Mouse (Mus musculus): ENCODE measurements at regions not wholly inside any gene's neighbourhood (a gene's known extent, or its start where the extent isn't known, plus 50 kb on each side); places are given as distances from the start of the nearest gene placed in this dataset.
"Not testable (repeated sequence)": the region's sequence is repeated elsewhere in the genome, so short reads cannot be mapped to it uniquely, and the experiment has no call there.

- not testable (repeated sequence) for ATAC-seq (replicated peaks; ENCODE audit: low FRiP score, poor library complexity, severe bottlenecking)
These were observed 971.2 kb downstream of the Agbl1 start for GRCm38 (mm10) chr7:77200903-77201302.

- no peak for ATAC-seq (replicated peaks; ENCODE audit: low FRiP score, poor library complexity, severe bottlenecking)
These were observed 975.9 kb downstream of the Agbl1 start for GRCm38 (mm10) chr7:77205604-77206003.

DNA sequence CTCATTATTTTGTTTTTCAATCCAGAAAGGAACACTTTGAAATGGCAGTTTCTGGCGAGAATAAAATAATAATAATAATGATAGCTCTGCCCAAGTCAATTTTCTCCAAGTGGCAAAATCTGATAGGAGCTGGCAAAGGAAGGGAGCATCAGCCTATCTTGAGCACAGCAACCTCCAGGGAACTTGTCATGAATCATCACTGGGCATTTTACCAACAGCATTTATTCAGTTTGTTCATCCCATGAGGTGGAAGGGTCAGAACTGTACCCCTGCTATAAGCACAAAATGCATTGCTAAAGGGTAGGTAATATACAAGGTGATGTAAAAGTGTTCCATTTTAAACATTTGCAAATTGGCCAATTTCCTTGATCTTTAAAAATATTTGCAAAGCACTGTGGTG, 1019.7 kb downstream of the Agbl1 start:
- ATAC-seq (replicated peaks; ENCODE audit: low FRiP score, poor library complexity, severe bottlenecking): no peak

DNA sequence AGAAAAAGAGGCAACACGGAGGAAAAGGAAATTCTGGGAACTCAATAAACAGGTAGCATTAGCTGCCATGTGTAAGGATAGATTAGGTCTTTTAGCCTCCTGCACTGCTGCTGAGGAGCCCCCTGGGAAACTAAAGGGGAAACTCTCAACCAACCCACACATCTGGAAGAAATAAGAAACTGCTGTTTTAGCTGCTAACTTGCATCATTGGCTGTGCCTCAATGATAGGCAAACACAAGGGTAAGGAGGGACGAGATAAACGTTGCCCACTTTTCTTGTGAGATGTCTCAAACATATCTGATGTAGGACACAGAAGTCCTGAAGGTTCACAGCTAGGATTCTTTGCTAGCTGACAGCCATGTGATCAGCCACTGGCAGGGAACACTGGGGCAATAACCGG, 1058.0 kb downstream of the Agbl1 start:
- no peak for ATAC-seq (replicated peaks; ENCODE audit: low FRiP score, poor library complexity, severe bottlenecking)

DNA sequence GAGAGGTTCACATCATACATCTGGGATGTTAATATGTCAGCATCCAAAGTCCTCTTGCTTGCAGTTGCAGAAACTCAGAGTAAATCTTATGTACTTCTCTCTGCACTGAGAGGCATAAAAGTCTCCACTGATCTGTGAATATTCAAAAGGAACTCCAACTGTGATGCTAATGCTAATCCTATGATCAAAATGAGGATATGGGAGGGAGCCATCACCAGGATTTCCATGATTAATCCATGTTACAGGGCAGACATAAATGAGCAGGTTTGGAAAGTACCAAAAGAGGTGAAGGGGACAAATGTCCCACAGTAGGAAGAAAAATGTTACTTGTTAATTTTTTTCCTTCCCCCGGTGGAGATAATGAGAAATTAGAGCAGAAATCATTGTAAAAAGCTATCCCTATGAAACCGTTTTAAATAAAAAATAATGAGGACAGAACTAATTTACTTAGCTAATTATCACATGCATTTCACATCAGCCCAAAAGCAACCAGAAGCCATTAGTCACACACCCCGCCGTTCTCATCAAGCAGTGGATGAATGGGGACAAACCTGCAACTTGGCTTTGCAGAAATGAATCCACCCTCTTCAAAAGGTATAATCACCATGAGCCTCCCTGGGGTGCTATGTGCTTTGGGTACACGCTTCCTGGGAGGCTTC, 1065.4 kb downstream of the Agbl1 start:
- ATAC-seq (replicated peaks; ENCODE audit: low FRiP score, poor library complexity, severe bottlenecking): no peak

GRCm38 (mm10) chr7:77303227-77303626, 1073.5 kb downstream of the Agbl1 start:
- no peak for ATAC-seq (replicated peaks; ENCODE audit: low FRiP score, poor library complexity, severe bottlenecking)

- no peak for ATAC-seq (replicated peaks; ENCODE audit: low FRiP score, poor library complexity, severe bottlenecking)
These were observed 1074.2 kb downstream of the Agbl1 start for GRCm38 (mm10) chr7:77303935-77304334.

- no peak for ATAC-seq (replicated peaks; ENCODE audit: low FRiP score, poor library complexity, severe bottlenecking)
These were observed 1075.8 kb downstream of the Agbl1 start for GRCm38 (mm10) chr7:77305471-77305870.

GRCm38 (mm10) chr7:77311661-77312060, 1082.0 kb downstream of the Agbl1 start:
- no peak for ATAC-seq (replicated peaks; ENCODE audit: low FRiP score, poor library complexity, severe bottlenecking)

DNA sequence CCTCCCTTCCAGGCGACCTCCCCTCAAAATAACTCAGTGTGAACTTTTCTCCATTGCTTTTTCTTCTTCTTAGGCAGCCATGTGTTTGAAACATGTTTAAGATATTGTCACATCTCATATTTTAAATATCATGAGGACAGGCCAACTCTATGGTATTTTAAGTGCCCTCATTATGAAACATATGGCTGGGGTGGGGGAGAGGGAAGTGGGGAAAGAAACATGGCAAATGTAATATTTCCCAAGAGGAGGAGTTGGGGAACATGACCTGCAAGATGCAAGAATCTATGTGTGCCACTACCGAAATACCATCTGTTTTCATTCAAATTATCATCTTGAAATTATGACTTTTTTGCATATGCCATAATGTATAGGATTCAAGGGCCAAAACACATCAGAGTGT, 1095.5 kb downstream of the Agbl1 start:
- ATAC-seq (replicated peaks; ENCODE audit: low FRiP score, poor library complexity, severe bottlenecking): no peak

GRCm38 (mm10) chr7:77326836-77327235, 1097.1 kb downstream of the Agbl1 start:
- ATAC-seq (replicated peaks; ENCODE audit: low FRiP score, poor library complexity, severe bottlenecking): peak; percentile 46; the same call in 1 of the 2 replicates

GRCm38 (mm10) chr7:77327516-77327915, 1097.8 kb downstream of the Agbl1 start:
- no peak for ATAC-seq (replicated peaks; ENCODE audit: low FRiP score, poor library complexity, severe bottlenecking)

- ATAC-seq (replicated peaks; ENCODE audit: low FRiP score, poor library complexity, severe bottlenecking): no peak
These were observed 1108.9 kb downstream of the Agbl1 start for GRCm38 (mm10) chr7:77338630-77339029.
